Mouse (Mus musculus): ENCODE results near the gene Mtmr11. TPM values are rescaled to one million over a fixed set of nuclear protein-coding genes. Genes with fewer than 3 reads are reported as not detected.

The Mtmr11 gene
- total RNA-seq (2015; ENCODE audit: low replicate concordance): not detected in 2 replicates
- 0.34 TPM in 1 of 2 replicates, not detected in the other for total RNA-seq (2017; ENCODE audit: low replicate concordance)

DNA sequence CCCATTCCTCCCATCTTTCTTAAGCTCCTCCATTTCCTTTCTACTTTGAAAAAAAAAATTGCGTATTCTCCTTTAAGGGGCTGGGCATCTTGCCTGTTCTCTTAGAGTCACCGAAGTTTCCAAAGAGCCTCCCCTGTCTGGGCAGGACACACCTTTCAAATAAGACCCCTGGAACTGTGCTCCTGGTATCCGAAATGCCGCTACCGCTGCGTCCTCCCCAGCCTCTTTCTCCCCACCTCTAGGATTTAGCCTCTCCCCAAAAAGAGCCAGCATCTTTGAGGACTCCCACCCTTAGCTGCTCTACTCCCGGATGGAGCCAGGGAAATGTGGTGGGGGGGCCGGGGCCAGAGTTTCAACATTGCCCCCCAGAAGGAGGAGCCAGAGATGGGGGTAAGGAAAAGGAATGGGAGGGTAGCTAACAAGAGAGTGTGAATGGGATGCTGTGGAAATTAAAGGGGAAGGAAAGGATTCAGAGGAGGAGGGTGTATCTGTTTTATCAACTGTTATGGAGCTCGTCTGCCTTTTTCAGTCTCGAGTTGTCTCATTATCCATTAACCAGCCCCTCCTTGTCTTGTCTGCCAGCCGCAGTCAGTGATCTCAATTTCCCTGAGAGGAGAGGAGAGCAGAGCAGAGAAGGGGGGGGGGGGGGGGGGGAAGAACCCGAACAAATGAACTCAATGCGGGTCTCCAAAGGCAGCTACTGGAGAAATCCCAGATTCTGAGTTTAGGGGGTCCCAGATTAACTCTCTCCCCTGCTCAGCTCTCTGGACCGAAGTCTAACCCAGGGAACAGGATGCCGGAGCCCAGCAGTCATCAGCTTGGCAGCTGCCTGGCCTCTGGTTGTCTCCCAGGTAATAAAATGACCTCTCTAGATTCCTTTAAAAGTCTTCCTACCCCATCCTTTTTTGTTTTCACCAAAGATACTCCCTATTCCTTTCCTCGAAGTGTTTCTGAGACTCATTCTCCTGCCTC, at the start of gene Mtmr11:
TSS of gene Mtmr11 (plus strand) at position 136 of the 972 bp plus-strand sequence.
- ATAC-seq (replicated peaks; ENCODE audit: low FRiP score, poor library complexity, severe bottlenecking): no peak

DNA sequence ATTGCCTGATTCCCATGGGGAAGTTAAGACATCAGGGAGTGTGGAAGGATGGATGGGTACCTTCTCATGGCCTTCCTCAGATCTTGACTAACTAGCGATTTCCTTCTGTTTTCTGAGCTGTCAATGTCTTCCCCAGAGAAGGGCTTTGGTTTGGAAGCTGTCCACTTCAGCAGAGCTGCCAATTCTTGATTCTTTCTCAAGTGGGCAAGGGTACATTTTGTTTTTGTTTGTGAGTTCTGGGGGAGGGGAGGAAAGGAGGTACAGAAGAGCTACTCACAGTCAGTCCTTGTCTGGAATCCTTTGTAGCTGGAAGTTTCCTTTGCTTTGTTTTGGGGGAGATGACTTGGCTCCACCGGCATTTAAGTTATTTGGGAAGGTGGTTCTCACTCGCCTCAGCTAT, 48.6 kb upstream of the Mtmr11 start:
- ATAC-seq (replicated peaks; ENCODE audit: low FRiP score, poor library complexity, severe bottlenecking): no peak

DNA sequence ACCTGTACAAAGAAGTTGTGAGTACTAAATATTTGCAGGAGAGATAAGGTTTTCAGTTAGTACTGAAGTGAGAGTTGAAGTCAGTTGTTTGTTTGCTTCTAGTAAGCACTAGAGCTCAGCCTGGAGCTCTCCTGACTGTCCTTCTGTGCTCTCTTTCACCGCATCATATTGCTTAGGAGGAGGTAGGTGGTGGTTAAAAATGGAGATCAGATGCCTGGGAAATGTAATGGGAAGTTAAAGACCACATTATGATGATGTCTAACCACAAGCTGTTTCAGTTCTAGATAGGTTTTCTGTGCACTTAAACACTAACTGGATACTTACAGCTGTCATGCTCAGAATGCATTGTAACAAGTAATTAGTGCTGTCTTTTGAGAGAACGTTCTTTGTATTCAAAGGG, 43.7 kb upstream of the Mtmr11 start:
- no peak for ATAC-seq (replicated peaks; ENCODE audit: low FRiP score, poor library complexity, severe bottlenecking)

DNA sequence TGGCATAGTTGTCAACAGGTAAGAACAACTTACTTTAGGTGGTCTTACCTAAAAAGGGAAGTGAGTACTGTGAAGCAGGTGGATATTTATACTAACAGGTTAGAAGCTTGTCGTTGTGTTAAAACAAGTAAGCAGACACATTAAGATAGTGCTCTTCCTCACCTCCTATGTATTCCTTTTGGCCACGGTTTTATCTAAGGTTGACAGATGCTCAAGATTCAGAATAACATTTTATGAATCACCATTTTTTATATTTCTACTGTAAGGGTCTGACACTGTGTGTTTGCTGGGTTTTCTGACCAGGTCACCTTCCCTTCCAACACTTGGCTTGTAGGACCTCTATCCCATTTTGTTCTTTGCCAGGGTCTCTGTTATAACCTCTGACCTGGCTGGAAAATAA, 43.1 kb upstream of the Mtmr11 start:
- ATAC-seq (replicated peaks; ENCODE audit: low FRiP score, poor library complexity, severe bottlenecking): no peak

DNA sequence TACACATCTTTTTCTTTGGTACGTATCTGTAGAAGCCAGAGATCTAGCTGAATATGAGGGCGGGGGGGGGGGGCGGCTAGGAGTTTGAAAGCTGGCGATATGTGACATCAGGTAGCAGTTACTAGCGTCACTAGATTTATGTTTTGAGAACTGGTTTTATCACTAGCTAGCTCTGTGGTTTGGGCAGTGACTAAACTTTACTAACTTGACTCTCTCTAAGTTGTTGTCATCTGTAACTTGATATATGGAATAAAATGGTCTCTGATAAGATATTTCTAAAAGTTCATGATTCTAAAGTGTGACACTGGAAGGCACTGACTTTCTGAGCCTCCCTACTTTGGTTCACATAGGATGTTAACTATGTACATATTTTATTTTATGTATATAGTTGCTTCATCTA, 37.6 kb upstream of the Mtmr11 start:
- ATAC-seq (replicated peaks; ENCODE audit: low FRiP score, poor library complexity, severe bottlenecking): no peak

DNA sequence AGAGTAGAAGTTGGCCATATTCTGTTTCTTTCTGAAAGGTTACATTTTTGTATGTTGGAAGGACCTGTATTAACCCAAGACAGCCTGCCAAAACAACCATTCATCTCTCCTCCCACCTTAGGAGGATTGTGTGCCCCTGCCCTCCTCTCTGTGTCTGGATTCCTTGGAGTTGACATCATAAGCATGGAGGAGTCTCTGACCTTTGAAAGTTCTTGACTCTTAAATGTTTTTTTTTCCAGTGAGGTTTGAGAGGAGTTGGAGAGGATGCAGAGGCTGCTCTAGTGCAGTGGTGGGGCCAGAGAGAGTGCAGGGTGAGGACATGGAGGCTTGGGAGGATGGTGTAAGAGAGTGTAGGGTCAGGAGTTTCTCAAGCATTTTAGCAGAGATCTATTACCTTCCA, 33.7 kb upstream of the Mtmr11 start:
- no peak for ATAC-seq (replicated peaks; ENCODE audit: low FRiP score, poor library complexity, severe bottlenecking)

DNA sequence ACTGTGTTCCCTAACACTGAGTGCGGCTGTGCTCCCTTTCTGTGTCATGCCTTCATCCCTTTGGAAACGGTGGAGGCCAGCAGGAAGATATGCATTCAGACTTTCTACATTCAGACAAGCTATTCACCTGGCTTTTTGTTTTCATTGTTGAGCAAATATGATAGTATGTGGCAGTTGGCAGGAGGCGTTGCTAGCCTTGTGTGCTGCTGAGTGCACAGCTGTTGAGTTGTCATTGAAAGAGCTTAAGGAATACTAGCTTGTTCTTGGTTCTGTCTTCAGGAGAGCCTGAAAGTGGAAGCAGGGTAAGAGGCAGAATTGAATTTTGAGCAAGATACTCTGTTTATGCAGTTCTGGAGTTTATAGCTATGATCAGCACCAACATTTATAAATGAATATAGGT, 29.3 kb upstream of the Mtmr11 start:
- no peak for ATAC-seq (replicated peaks; ENCODE audit: low FRiP score, poor library complexity, severe bottlenecking)

DNA sequence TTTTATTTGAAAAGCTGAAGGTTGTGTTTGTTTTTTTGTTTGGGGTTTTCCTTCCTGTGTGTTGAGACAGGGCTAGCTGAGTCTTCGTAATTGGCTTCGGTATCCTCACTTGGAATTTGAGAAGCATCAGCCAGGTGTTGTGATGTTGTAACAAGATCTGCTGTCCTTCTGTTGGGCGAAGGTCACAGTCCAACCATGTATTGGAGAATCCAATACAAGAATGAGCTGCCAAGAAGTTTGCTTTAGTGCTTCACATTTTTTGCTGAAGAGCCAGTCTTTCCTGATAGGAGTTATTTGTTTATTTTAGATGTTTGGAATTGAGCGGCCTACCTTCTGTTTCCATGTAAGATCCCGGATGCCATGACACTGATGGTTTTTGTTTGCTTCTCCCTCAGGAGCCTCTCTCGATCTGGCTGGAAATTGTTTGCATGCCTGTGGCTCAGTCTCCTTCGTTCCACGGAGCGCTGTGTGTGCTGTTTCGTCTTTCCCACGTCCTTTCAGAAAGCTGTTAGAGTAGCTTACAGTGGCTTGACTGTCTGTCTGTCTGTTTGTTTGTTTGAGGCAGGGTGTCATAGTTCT, 28.4 kb upstream of the Mtmr11 start:
- no peak for ATAC-seq (replicated peaks; ENCODE audit: low FRiP score, poor library complexity, severe bottlenecking)

DNA sequence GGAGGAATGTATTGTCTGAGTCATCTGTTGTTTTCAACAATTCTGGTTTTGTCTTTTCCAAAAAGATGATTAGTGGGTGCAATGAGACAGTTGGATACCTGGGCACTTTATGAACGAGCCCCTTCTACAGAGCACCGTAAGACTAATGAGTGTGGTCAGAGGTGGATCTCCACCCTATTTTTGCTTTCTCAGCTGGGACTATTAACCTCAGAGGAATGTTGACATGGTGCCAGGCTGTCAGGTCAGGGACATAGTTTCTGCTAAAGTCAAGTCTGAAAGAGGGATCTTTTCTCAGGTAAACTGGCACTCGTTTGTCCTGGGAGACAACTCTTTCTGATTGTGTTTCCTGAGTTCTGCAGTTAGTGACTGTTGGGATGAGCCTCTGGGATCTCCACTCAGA, 26.8 kb upstream of the Mtmr11 start:
- no peak for ATAC-seq (replicated peaks; ENCODE audit: low FRiP score, poor library complexity, severe bottlenecking)

DNA sequence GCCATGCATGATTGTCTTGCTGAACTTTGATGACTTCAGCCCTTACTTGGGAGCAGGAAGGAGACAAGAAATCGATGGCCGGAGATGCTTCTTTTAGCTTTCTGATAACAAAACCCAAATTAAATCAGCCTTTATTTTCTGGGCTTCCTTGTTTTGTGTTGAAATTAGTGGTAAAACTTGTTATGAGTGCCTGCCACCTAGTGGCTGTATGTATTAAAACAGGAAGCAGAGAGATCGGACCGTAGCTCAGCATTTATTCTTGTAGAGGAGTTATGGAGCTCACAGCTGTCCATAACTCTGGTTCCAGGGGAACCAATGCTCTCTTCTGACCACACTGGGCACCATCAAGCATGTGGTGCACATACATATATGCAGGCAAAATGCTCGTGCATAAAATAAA, 13.9 kb upstream of the Mtmr11 start:
- peak; percentile 87 for ATAC-seq (replicated peaks; ENCODE audit: low FRiP score, poor library complexity, severe bottlenecking)

DNA sequence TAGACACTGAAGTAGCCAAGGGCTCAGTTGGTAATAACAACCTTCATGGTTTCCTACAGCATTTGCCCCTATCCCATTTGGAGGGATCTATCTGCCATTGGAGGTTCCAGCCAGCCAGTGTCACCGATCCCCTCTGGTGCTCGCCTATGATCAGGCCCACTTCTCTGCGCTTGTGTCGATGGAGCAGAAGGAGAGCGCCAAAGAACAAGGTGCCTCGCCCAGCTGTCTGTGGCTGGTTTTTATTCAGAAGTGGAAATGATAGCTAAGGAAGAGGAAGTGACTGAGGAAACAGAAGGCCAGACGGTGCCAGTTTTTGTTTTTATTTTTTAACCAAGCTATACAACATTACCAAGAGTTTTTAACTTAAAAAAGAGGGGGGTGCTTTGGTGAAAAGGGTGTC, 10.0 kb upstream of the Mtmr11 start:
- no peak for ATAC-seq (replicated peaks; ENCODE audit: low FRiP score, poor library complexity, severe bottlenecking)

DNA sequence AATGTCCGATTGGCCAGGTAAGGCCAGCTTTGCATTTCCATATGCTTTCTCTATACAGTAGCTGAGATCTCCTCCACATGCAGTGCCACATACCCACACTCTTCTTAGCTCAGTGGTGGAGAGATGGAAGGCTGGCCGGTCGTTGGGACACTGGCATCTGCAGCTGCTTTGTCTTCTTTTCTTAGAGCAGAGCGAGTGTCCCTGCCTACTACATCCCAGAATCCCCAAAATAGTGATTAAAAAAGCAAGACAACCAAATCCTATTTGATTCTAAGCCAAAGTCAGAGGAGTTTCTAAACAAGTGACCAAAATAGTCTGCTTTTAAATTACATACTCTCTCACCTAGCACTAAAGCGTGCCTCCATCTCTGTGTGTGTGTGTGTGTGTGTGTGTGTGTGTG, 9.2 kb upstream of the Mtmr11 start:
- no peak for ATAC-seq (replicated peaks; ENCODE audit: low FRiP score, poor library complexity, severe bottlenecking)

DNA sequence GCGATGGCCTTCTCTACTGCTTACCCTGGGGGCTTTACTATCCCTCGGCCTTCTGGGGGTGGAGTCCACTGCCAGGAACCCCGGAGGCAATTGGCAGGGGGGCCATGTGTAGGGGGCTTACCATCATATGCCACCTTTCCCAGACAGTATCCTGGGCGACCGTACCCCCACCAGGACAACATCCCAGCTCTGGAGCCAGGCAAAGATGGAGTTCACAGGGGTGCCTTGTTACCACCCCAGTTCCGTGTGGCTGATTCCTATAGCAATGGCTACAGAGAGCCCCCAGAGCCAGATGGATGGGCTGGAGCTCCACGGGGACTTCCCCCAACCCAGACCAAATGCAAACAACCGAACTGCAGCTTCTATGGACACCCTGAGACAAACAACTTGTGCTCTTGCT, 6.3 kb upstream of the Mtmr11 start:
- no peak for ATAC-seq (replicated peaks; ENCODE audit: low FRiP score, poor library complexity, severe bottlenecking)

DNA sequence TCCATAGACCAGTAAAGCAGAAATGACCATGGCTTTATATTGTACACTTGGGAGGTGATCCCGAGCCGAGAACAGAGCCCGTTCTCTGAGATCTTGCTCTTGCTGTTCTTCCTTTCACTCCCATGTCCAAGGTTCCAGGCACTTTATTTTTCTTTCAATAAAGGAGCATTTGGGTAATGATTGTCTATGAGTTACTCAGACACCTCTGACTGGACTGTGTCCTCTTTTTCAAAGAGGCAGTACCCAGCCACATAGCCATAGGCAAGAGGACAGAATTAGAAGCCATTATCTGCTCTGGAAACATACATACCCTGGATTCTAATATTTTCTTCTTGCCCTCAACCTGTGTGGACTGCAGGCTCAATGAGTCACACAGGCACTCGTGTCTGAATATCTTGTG, 2.0 kb upstream of the Mtmr11 start:
- no peak for ATAC-seq (replicated peaks; ENCODE audit: low FRiP score, poor library complexity, severe bottlenecking)

DNA sequence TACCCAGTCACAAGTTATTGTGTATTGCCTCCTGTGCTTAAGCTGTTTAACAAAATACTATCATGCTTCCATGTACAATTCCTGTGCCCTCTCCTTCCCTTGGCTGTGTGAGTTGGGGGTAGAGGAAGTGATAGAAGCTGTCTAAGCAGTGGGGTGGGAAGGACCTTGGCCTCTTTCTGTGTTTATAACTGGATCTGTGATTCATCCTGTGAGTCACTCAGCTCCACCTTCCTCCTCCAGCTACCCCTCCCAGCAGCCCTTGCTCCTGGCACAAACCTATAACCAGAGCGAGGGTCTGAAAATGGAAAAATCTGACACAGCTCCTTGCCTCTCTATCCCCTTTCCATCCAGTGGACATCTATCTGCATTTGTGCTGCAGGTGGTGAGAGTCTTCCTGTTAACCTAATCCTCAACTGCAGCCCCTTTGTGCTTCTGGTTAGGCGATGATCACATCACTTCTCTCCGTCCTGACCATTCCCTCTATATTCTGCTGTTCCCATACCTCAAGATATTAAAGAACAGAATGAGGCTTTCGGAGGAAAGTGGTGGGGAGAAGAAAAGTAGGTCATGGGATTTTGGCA, 1.5 kb upstream of the Mtmr11 start:
- ATAC-seq (replicated peaks; ENCODE audit: low FRiP score, poor library complexity, severe bottlenecking): no peak

DNA sequence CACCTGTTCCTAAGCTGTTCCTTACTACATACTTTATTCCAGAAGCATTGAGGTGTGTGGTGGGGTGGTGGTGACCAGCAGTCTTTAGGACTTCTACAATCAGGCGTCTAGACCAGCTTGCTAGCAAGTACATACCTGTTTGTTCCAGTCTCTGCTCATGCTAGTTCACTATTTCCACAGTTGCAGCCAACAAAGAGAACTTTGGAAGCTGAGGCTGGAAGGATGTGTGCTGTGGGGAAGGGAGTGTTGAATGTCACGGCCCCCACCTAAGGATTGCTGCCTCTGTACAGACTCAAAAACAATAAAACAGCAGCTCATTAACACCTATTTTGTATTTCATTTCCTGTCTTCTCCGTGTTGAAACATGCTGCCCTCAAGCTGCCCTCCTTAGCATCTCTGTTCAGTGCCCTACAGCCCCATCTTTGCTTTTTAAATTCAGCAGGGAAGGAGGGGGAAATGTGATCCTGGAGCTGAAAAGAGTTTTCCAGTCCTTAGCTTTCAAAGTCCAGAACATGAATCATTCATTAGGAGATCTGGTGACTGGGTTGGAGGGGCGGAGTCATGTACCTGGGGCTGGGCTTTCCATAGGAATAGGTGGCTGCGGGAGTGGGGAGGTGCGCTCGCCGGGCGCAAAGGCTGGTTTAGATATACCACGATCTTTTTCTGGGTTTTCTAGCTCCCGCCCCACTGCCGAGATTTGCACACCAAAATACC, 844 bp upstream of the Mtmr11 start:
- ATAC-seq (replicated peaks; ENCODE audit: low FRiP score, poor library complexity, severe bottlenecking): no peak

DNA sequence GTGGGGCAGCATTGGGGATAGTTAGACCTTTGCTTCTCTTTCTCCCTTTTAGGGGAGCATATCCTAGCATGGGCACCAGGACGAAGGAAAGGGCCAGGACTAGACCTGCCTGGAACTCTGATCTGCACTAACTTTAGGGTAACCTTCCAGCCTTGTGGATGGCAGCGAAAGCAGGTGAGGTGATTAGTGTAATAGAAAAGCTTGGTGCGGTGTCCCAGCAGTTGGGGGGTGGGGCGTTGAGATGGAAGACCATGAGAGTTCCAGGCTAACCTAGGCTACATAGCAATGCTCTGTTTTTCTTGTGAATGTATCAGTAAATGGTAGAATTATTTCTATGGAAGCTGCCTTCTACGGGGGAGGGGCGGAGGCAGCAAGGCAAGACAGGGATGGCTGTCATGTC, 1.2 kb downstream of the Mtmr11 start:
- no peak for ATAC-seq (replicated peaks; ENCODE audit: low FRiP score, poor library complexity, severe bottlenecking)

DNA sequence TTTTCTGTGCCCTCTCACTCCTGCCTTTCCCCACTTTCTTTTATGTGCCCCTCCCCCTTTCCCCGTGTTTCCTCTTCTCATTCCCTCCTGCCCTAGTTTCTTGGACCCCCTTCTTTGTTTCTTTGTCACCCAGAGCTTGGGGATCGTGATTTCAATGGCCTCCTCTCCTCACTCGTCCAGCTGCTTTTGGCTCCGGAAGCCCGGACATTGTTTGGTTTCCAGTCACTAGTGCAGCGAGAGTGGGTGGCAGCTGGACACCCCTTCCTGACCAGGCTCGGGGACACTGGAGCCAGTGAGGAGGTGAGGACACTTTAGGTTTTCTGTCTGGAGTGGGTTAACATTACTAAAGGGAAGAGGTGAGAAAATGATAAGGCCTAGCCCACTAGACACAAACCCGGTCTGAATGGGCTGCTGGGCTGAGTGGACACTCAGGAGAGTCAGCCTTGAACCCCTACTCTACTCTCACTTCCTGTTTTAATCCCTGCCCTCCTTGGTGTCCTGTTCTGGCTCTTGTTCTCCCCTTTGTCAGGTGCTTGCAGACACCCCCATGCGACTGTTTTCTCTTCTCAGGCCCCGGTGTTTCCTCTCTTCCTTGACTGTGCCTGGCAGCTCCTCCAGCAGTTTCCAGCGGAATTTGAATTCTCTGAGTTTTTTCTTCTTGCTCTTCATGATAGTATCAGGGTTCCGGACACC, 6.8 kb downstream of the Mtmr11 start:
- no peak for ATAC-seq (replicated peaks; ENCODE audit: low FRiP score, poor library complexity, severe bottlenecking)

DNA sequence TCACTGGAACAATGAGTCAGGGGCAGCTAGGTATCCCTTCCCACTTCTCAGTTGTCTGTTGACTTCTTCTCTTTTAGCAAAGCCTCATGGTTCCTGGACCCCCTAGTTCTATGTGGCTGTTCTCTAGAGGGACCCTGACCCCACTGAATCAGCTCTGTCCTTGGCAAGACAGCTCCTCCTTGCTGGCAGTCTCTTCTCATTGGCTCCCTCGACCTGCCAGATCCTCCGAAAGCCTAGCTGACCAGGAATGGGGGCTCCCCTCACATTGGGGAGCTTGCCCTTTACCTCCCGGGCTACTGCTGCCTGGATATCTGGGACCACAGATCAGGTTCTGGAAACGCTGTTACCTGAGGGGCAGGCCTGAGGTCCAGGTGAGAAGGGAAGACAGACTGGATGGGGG, 8.5 kb downstream of the Mtmr11 start:
- no peak for ATAC-seq (replicated peaks; ENCODE audit: low FRiP score, poor library complexity, severe bottlenecking)

Measured in erythroblast, adult 5-6 weeks (primary cell).